Mouse (Mus musculus) megakaryocyte, embryonic 14.5 days (primary cell): ENCODE results near the gene Akap6. TPM values are rescaled to one million over a fixed set of nuclear protein-coding genes. Genes with fewer than 3 reads are reported as not detected.
"Not testable (repeated sequence)": the region's sequence is repeated elsewhere in the genome, so short reads cannot be mapped to it uniquely, and the experiment has no call there.

ENCODE experiments used
- H3K27me3 ChIP-seq: replicated peaks from 2 replicates; pipeline ENCODE3; 2012; ENCODE audit warnings: inconsistent platforms
- H3K36me3 ChIP-seq: replicated peaks from 2 replicates; pipeline ENCODE3; 2012; ENCODE audit warnings: low read length, inconsistent platforms, mixed read lengths
- H3K4me1 ChIP-seq: 2 replicates; pipeline ENCODE4 v1.6.1; 2012; ENCODE audit warnings: inconsistent platforms
- H3K4me3 ChIP-seq: replicated peaks from 2 replicates; pipeline ENCODE3; 2012; ENCODE audit warnings: moderate library complexity, mild to moderate bottlenecking, inconsistent platforms
- H3K9me3 ChIP-seq: 2 replicates; pipeline ENCODE4 v1.6.1; 2012; ENCODE audit warnings: inconsistent platforms
- FLI1 ChIP-seq: IDR thresholded peaks from 2 replicates; pipeline ENCODE4 v1.6.1; 2012; ENCODE audit warnings: low read length, inconsistent platforms, mixed read lengths
- GATA1 ChIP-seq: IDR thresholded peaks from 3 replicates; pipeline ENCODE4 v1.6.1; 2012; ENCODE audit warnings: mixed read lengths, low read length, inconsistent platforms, borderline replicate concordance
- polyA plus RNA-seq: library from polyadenylated mRNA; stranded (reverse); fragments of >175 nt; gene quantifications from 2 replicates; pipeline ENCODE4 v1.2.3, GENCODE M21; 2012; ENCODE audit warnings: low replicate concordance; ENCODE audit not compliant: insufficient read depth

Akap6 gene
- polyA plus RNA-seq, 1 experiment, result 0.04 TPM

GRCm38 (mm10) chr12:52711382-52711781 is 12.2 kb downstream of the Akap6 start:
- Histone ChIP-seq H3K4me1 (peaks cover 8% of the 10 kb centered on the region), H3K4me3 (no peak overlapping the region), H3K27me3 (no peaks in the 10 kb centered on the region), H3K36me3 (no peaks in the 10 kb centered on the region), H3K9me3 (no peaks in the 10 kb centered on the region)
- TF ChIP-seq GATA1, result no peak
- TF ChIP-seq FLI1, result no peak

DNA sequence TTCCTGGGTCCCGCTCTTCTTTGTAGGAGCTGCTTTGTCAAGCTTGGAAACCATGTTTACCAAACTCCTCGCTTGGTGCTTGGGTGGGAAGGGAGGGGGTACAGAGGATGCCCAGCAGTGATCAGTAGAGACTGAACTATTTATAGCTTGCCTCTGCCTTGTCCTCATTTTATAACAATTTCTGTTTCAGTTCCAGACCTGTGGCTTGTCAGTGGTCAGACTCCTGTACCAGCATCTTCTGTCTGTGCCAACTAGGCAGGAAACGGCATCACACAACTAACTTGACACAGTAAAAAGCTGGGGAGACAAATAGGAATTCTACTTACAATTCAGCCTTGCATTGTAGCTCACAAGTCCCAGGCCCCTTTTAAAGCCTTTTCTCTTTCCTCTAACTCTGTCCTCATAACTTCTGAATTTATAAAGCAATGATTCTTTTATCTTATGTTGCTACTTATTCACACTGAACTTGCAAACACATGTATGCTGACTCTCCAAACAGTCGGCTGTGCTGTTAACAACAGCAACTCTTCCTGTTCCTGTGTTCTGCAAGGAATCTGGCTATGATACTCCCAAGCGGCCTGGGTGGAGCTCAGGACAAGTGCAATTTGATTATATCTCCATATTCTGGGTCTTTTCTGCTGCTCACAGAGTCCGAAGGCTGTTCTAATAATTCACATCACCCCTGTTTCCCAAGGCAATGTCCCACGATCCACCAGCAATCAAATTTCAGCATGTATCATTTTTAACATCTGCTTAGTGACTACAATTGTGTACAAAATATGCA is 12.9 kb downstream of the Akap6 start:
- no peaks in the 10 kb centered on the region for H3K36me3 ChIP-seq
- no peak overlapping the region for H3K4me3 ChIP-seq
- no peaks in the 10 kb centered on the region for H3K9me3 ChIP-seq
- TF ChIP-seq FLI1 (no peak), GATA1 (no peak)
- peaks cover 8% of the 10 kb centered on the region for H3K4me1 ChIP-seq
- H3K27me3 ChIP-seq, result no peaks in the 10 kb centered on the region

GRCm38 (mm10) chr12:52718392-52718791 is 19.2 kb downstream of the Akap6 start:
- H3K4me3 ChIP-seq, result no peak overlapping the region
- H3K9me3 ChIP-seq, result no peaks in the 10 kb centered on the region
- H3K27me3 ChIP-seq, result no peaks in the 10 kb centered on the region
- H3K4me1 ChIP-seq, result peaks cover 5% of the 10 kb centered on the region; the same call in 1 of the 2 replicates
- no peaks in the 10 kb centered on the region for H3K36me3 ChIP-seq
- no peak for TF ChIP-seq FLI1
- no peak for TF ChIP-seq GATA1

GRCm38 (mm10) chr12:52719232-52719631 is 20.0 kb downstream of the Akap6 start:
- TF ChIP-seq FLI1 (no peak), GATA1 (no peak)
- no peaks in the 10 kb centered on the region for H3K27me3 ChIP-seq
- no peaks in the 10 kb centered on the region for H3K36me3 ChIP-seq
- H3K9me3 ChIP-seq, result no peaks in the 10 kb centered on the region
- H3K4me1 ChIP-seq, result peaks cover 5% of the 10 kb centered on the region; the same call in 1 of the 2 replicates
- no peak overlapping the region for H3K4me3 ChIP-seq

DNA sequence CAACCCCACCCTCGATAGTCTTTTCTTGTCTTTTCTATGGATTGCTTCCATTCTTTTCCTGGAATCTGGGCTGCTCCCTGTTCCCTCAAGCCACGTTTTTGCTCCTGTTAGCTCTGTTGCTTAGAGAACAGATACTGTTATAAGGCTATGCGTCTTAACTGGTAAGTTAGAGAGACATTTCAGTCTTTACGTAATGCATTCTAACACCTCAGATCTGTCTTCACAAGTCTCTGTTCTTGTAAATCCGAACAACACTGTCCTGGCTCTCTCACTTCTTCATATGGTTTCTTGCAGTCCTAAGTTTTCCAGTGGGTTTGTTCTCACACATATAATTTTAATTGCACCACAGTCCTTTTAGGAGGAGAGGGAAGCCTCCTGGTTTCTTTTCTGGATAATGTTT is 20.5 kb downstream of the Akap6 start:
- Histone ChIP-seq H3K4me1 (peaks cover 5% of the 10 kb centered on the region; the same call in 1 of the 2 replicates), H3K4me3 (no peak overlapping the region), H3K36me3 (no peaks in the 10 kb centered on the region), H3K9me3 (no peaks in the 10 kb centered on the region), H3K27me3 (no peaks in the 10 kb centered on the region)
- TF ChIP-seq GATA1, result no peak
- TF ChIP-seq FLI1, result no peak

DNA sequence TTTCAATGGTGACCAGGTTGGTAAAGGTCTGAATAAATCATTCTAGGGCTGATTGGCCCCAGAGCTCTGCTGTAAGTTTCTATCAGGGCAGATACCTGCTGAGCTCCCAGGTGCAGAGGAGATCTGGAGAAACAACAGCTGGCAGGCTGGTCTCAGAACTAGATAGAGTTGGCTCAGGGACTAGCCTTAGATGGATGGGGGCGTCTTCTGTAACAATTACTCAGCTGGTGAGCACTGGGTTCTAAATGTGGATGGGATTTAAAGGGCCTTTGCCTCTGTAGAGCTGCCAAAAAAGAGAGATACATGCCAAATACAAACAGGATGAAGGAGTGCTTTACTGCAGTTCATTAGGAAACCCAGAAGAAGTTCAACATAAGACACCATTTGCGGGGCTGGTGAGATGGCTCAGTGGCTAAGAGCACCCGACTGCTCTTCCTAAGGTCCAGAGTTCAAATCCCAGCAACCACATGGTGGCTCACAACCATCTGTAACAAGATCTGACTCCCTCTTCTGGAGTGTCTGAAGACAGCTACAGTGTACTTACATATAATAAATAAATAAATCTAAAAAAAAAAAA is 24.9 kb downstream of the Akap6 start:
- H3K27me3 ChIP-seq, H3K36me3 ChIP-seq, H3K9me3 ChIP-seq, H3K4me1 ChIP-seq, H3K4me3 ChIP-seq: not testable (repeated sequence)

DNA sequence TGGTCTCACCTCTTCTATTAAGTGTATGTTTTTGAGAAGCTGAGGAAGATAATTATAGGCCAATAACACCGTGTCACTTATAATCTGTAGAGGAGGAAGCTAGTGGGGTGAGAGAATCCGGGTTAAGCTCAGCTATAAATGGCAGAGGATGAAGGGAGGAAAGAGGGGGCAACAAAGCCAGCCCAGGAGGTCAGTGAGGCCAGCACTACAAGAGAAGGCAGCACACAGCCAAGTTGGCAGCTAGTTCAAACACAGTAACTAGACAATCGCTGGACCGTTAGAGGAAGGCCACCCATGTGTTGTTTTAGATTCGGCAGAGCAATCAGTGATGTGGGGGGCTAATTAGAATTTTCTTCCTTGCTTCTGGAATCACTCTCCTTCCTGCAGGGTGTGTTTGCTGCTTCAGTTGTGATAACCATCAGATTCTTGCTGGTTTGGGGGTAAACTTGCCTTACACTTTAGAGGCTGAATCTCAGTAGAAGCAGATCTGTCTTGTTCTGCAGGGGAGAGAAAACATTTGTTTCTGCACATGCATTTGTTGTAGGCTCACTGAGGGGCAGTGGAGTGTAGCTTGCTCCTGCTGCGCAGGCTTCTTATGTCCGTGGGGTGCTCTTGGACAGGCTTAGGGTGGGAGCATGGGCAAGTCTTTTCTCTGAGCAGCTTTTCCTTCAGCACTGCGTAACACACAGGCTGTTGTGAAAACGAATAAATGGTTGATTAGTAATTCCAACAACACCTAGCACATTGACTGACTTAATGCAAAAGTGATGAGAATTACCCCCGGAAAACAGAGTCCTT is 27.4 kb downstream of the Akap6 start:
- TF ChIP-seq FLI1 (no peak), GATA1 (no peak)
- no peaks in the 10 kb centered on the region for H3K27me3 ChIP-seq
- no peaks in the 10 kb centered on the region for H3K9me3 ChIP-seq
- no peaks in the 10 kb centered on the region for H3K36me3 ChIP-seq
- H3K4me3 ChIP-seq, result no peak overlapping the region
- no peaks in the 10 kb centered on the region for H3K4me1 ChIP-seq

DNA sequence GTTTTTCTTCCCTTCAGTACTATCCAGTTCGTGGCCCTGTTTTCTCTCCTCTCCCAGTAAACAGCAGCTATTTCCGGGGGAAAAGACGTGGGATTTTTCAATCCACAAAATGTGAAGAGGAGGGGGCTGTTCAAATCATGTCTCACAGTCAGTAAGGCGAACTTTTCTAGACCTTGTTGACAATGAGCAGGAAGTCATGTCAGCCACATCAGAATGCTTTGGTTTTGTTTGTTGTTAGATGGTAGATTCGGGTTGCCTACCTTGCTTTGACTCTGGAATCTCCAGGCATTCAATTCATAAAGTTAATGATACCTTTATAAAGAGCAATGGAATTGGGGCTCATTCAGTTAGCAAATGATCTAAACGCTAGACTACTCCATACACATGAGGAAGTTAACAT is 30.2 kb downstream of the Akap6 start:
- Histone ChIP-seq H3K9me3 (no peaks in the 10 kb centered on the region), H3K4me1 (no peaks in the 10 kb centered on the region), H3K27me3 (no peaks in the 10 kb centered on the region), H3K36me3 (no peaks in the 10 kb centered on the region), H3K4me3 (no peak overlapping the region)
- TF ChIP-seq GATA1, result no peak

DNA sequence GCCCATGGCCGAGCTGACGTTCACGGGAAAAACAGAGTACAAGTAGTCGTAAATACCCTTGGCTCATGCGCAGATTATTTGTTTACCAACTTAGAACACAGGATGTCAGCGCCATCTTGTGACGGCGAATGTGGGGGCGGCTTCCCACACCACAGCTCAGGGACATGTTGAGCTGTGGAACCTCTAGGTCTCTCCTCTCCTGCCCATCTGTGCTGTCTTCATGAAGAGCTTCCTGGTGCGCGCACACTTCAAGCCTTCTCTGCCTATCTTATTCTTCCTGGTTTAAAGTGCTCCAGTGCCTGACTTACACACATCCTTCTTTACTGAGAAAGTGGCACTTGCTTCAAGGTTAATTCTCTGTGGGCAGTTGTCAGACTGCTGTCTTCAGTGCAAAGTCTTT is 36.0 kb downstream of the Akap6 start:
- not testable (repeated sequence) for H3K27me3 ChIP-seq, H3K4me1 ChIP-seq, H3K9me3 ChIP-seq, H3K36me3 ChIP-seq, H3K4me3 ChIP-seq

DNA sequence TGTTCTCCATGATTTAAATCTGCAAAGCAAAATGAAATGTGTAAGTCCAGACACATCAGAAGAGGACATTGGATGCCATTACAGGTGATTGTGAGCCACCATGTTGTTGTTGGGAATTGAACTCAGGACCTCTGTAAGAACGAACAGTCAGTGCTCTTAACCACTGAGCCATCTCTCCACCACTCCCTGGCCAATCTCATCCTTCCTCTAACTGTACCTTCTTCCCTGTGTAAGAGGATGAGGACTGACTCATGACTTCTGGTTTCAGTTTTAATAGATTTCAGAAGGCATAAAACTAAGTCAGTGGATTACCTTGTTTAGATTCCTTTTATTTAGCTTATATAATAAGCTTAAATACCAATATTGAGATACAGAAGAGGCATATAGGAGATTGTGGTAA is 38.0 kb downstream of the Akap6 start:
- Histone ChIP-seq H3K4me3 (no peak overlapping the region), H3K27me3 (no peaks in the 10 kb centered on the region), H3K4me1 (no peaks in the 10 kb centered on the region), H3K36me3 (no peaks in the 10 kb centered on the region), H3K9me3 (no peaks in the 10 kb centered on the region)
- TF ChIP-seq FLI1, result no peak
